Mouse (Mus musculus) spleen, adult 2 months (tissue): ENCODE data around the gene Prr29. TPM values are rescaled to one million over a fixed set of nuclear protein-coding genes. Genes with fewer than 3 reads are reported as not detected.
A peak's percentile ranks its signal among the peaks of the same experiment; 100 is the strongest.

Experiments used
- DNase-seq, 2 experiments: peaks; one replicate each; pipeline versions ENCODE4 v3.0.0 to v3.0.0-alpha.2; 2012 to 2021; ENCODE audit warnings: low spot score in 2 of 2, low read depth in 1 of 2
- H3K27ac ChIP-seq: fragments of 200-500 bp; 2 replicates; pipeline ENCODE4 v1.5.1; 2012; ENCODE audit warnings: low read length, inconsistent platforms; ENCODE audit not compliant: insufficient read depth
- H3K27me3 ChIP-seq: fragments of 200-500 bp; 2 replicates; pipeline ENCODE4 v1.6.1; 2012; ENCODE audit warnings: mild to moderate bottlenecking, moderate library complexity, low read length, inconsistent platforms; ENCODE audit not compliant: control insufficient read depth, insufficient read depth
- H3K36me3 ChIP-seq: fragments of 200-500 bp; 2 replicates; pipeline ENCODE4 v1.6.1; 2012; ENCODE audit warnings: mild to moderate bottlenecking, low read length, inconsistent platforms; ENCODE audit not compliant: control insufficient read depth, insufficient read depth
- H3K4me1 ChIP-seq: fragments of 200-500 bp; 2 replicates; pipeline ENCODE4 v1.6.1; 2011; ENCODE audit warnings: inconsistent platforms; ENCODE audit not compliant: control insufficient read depth, insufficient read depth, insufficient read length
- H3K4me3 ChIP-seq: fragments of 200-500 bp; 2 replicates; pipeline ENCODE4 v1.5.1; 2011; ENCODE audit warnings: mild to moderate bottlenecking, inconsistent platforms; ENCODE audit not compliant: insufficient read depth, insufficient read length; ENCODE audit errors: extremely low read depth
- CTCF ChIP-seq: fragments of 200-500 bp; IDR thresholded peaks from 2 replicates; pipeline ENCODE4 v1.5.1; 2011; ENCODE audit warnings: mild to moderate bottlenecking, inconsistent platforms; ENCODE audit not compliant: insufficient read depth, insufficient read length, insufficient replicate concordance; ENCODE audit errors: extremely low read depth
- POLR2A ChIP-seq: fragments of 200-500 bp; IDR thresholded peaks from 2 replicates; pipeline ENCODE4 v1.6.1; 2011; ENCODE audit warnings: low read depth, low read length, inconsistent platforms
- WGBS: fragments of 180-500 bp; shearing (Covaris S2); methylation state at CpG from one replicate; pipeline ENCODE4 v1.1.7; 2018; 5-methylcytosine and 5-hydroxymethylcytosine counted together
- polyA plus RNA-seq: library from polyadenylated mRNA; depleted of rRNA; stranded (reverse); fragments of >200 nt; gene quantifications from 2 replicates; pipeline ENCODE4 v1.2.3, GENCODE M21; 2012

Gene Prr29
- polyA plus RNA-seq, 1 experiment, result 0.55 TPM

GRCm38 (mm10) chr11:106354181-106354580 is 11.1 kb upstream of the Prr29 start:
- 58% methylated on average over 1 of the region's 1 CpGs for WGBS
- TF ChIP-seq POLR2A (no peak), CTCF (no peak)
- Histone ChIP-seq H3K4me3 (no peak overlapping the region), H3K27ac (no peak overlapping the region), H3K27me3 (no peaks in the 10 kb centered on the region), H3K36me3 (no peaks in the 10 kb centered on the region), H3K4me1 (peaks cover 12% of the 10 kb centered on the region)
- DNase-seq, result no peak

GRCm38 (mm10) chr11:106355382-106356128 is 9.7 kb upstream of the Prr29 start:
- no peak overlapping the region for H3K4me3 ChIP-seq
- no peaks in the 10 kb centered on the region for H3K27me3 ChIP-seq
- H3K27ac ChIP-seq, result no peak overlapping the region
- TF ChIP-seq POLR2A, result no peak
- no peak for TF ChIP-seq CTCF
- no peak for DNase-seq
- no peaks in the 10 kb centered on the region for H3K36me3 ChIP-seq
- H3K4me1 ChIP-seq, result peaks cover 12% of the 10 kb centered on the region
- 24% methylated on average over 19 of the region's 19 CpGs for whole genome bisulfite sequencing

- DNase-seq, result peak; percentile 17 to 34
- Histone ChIP-seq H3K27ac (no peak overlapping the region), H3K4me3 (no peak overlapping the region), H3K36me3 (no peaks in the 10 kb centered on the region), H3K4me1 (peaks cover 12% of the 10 kb centered on the region), H3K27me3 (no peaks in the 10 kb centered on the region)
- TF ChIP-seq CTCF (peak; percentile 44; the same call in 1 of the 2 replicates), POLR2A (no peak)
- WGBS, result 25% methylated on average over 5 of the region's 5 CpGs
These were observed 5.9 kb upstream of the Prr29 start for GRCm38 (mm10) chr11:106359350-106359749.

- H3K36me3 ChIP-seq, result no peaks in the 10 kb centered on the region
- H3K4me1 ChIP-seq, result no peaks in the 10 kb centered on the region
- 46% methylated on average over 11 of the region's 11 CpGs for WGBS
- H3K27ac ChIP-seq, result no peak overlapping the region
- no peak for DNase-seq
- H3K4me3 ChIP-seq, result no peak overlapping the region
- TF ChIP-seq POLR2A (no peak), CTCF (no peak)
- H3K27me3 ChIP-seq, result no peaks in the 10 kb centered on the region
These were observed 560 bp upstream of the Prr29 start for GRCm38 (mm10) chr11:106364712-106365111.

- TF ChIP-seq CTCF (peak; percentile 84; the same call in 1 of the 2 replicates), POLR2A (no peak)
- Histone ChIP-seq H3K36me3 (no peaks in the 10 kb centered on the region), H3K4me1 (no peaks in the 10 kb centered on the region), H3K4me3 (no peak overlapping the region), H3K27me3 (no peaks in the 10 kb centered on the region), H3K27ac (no peak overlapping the region)
- 4% methylated on average over 3 of the region's 3 CpGs for WGBS
- peak in 1 of 2 experiments; percentile 73 for DNase-seq
These were observed 1.0 kb downstream of the Prr29 start for GRCm38 (mm10) chr11:106366316-106366715.

- H3K27me3 ChIP-seq, result no peaks in the 10 kb centered on the region
- no peak overlapping the region for H3K4me3 ChIP-seq
- WGBS, result 75% methylated on average over 11 of the region's 11 CpGs
- H3K36me3 ChIP-seq, result peaks cover 27% of the 10 kb centered on the region
- H3K4me1 ChIP-seq, result no peaks in the 10 kb centered on the region
- no peak overlapping the region for H3K27ac ChIP-seq
- no peak for TF ChIP-seq CTCF
- TF ChIP-seq POLR2A, result no peak
- DNase-seq, result no peak
These were observed 8.7 kb downstream of the Prr29 start for GRCm38 (mm10) chr11:106373998-106374397.

GRCm38 (mm10) chr11:106374559-106374958 is 9.3 kb downstream of the Prr29 start:
- Histone ChIP-seq H3K27me3 (no peaks in the 10 kb centered on the region), H3K27ac (no peak overlapping the region; the same call in 1 of the 2 replicates), H3K4me1 (no peaks in the 10 kb centered on the region), H3K36me3 (peaks cover 27% of the 10 kb centered on the region), H3K4me3 (no peak overlapping the region)
- TF ChIP-seq CTCF (no peak), POLR2A (no peak)
- no peak for DNase-seq
- 45% methylated on average over 9 of the region's 9 CpGs for WGBS

GRCm38 (mm10) chr11:106374979-106375378 is 9.7 kb downstream of the Prr29 start:
- Histone ChIP-seq H3K36me3 (peaks cover 27% of the 10 kb centered on the region), H3K4me3 (no peak overlapping the region), H3K27me3 (no peaks in the 10 kb centered on the region), H3K27ac (no peak overlapping the region), H3K4me1 (no peaks in the 10 kb centered on the region)
- no peak for TF ChIP-seq CTCF
- TF ChIP-seq POLR2A, result no peak
- no peak for DNase-seq
- WGBS, result 59% methylated on average over 5 of the region's 5 CpGs
